8 mouse cellular contexts compared by ENCODE assay signal in genomic region chr11:4096054-4096984, GRCm38 (mm10). TPM values are rescaled to one million over a fixed set of nuclear protein-coding genes. Genes with fewer than 3 reads are reported as not detected.
A peak's percentile ranks its signal among the peaks of the same experiment; 100 is the strongest.
DNase-seq lines count a peak whose midpoint lies in the region; ATAC-seq and TF ChIP-seq lines count a peak whose summit lies in the region.

No protein-coding gene starts in this region.

- TF ChIP-seq POLR2A in bone marrow, adult 2 months (IDR thresholded peaks at IDR 0.05; ENCODE audit: borderline replicate concordance, control insufficient read depth, low read depth, low read length): peak; percentile 62
- TF ChIP-seq POLR2A in limb, embryonic 14.5 days (IDR thresholded peaks at IDR 0.05; ENCODE audit: borderline replicate concordance, extremely low read depth, insufficient read depth, insufficient read length): peak; percentile 91; the same call in 1 of the 2 replicates

- H3K4me3 ChIP-seq in bone marrow, adult 2 months (replicated peaks; ENCODE audit: control insufficient read depth, low read depth, low read length): peak overlapping the region; percentile 61
- peak overlapping the region; percentile 56 for H3K4me3 ChIP-seq in embryonic facial prominence, embryonic 15.5 days (replicated peaks)
- peak overlapping the region; percentile 53 for H3K4me3 ChIP-seq in limb, embryonic 14.5 days (replicated peaks; ENCODE audit: low read length)
- H3K4me3 ChIP-seq in midbrain, postnatal 0 days (ENCODE audit: low read depth, low read length): peak overlapping the region; percentile 56

- TF ChIP-seq CTCF in bone marrow, adult 2 months (IDR thresholded peaks at IDR 0.05; ENCODE audit: control insufficient read depth, insufficient read depth, low read length): no peak
- no peak for TF ChIP-seq CTCF in midbrain, postnatal 0 days (IDR thresholded peaks at IDR 0.05)

- peaks cover 6% of the 10 kb centered on the region; the same call in 1 of the 2 replicates for H3K36me3 ChIP-seq in embryonic facial prominence, embryonic 15.5 days
- H3K36me3 ChIP-seq in limb, embryonic 14.5 days (ENCODE audit: control insufficient read depth, insufficient read depth, low read length): no peaks in the 10 kb centered on the region
- 0 out of 2 replicates have a peak, but pooled peaks cover 3% of the 10 kb centered on the region for H3K36me3 ChIP-seq in midbrain, postnatal 0 days (ENCODE audit: insufficient read depth, low read length)

- peaks cover 4% of the 10 kb centered on the region for H3K4me1 ChIP-seq in bone marrow, adult 2 months (ENCODE audit: control insufficient read depth, insufficient read depth, low read length)
- peaks cover 25% of the 10 kb centered on the region for H3K4me1 ChIP-seq in embryonic facial prominence, embryonic 15.5 days
- peaks cover 16% of the 10 kb centered on the region for H3K4me1 ChIP-seq in limb, embryonic 14.5 days (ENCODE audit: control insufficient read depth, insufficient read depth, low read length)
- H3K4me1 ChIP-seq in midbrain, postnatal 0 days (ENCODE audit: insufficient read depth, low read length): peaks cover 3% of the 10 kb centered on the region; the same call in 1 of the 2 replicates

- no peaks in the 10 kb centered on the region for H3K27me3 ChIP-seq in embryonic facial prominence, embryonic 15.5 days
- no peaks in the 10 kb centered on the region for H3K27me3 ChIP-seq in limb, embryonic 14.5 days (ENCODE audit: control insufficient read depth, insufficient read depth, low read length)
- H3K27me3 ChIP-seq in midbrain, postnatal 0 days (ENCODE audit: insufficient read depth, low read length): no peaks in the 10 kb centered on the region

- DNase-seq in 416B (ENCODE audit: low read depth): peak; percentile 99
- DNase-seq in heart, adult 8-10 months (ENCODE audit: low spot score): peak; percentile 99
- DNase-seq in kidney, adult 9 months: peak; percentile 99
- peak; percentile 99 for DNase-seq in limb, embryonic 14.5 days (ENCODE audit: low spot score)
- peak; percentile 99 for DNase-seq in midbrain, postnatal 0 days (ENCODE audit: low spot score)
- peak; percentile 95 to 96 for DNase-seq in spleen, postnatal 14 days (ENCODE audit: low spot score in 2 of 2)

- peak overlapping the region; percentile 55 for H3K9ac ChIP-seq in embryonic facial prominence, embryonic 15.5 days
- peak overlapping the region; percentile 63 for H3K9ac ChIP-seq in limb, embryonic 14.5 days (ENCODE audit: low read depth, low read length, severe bottlenecking)
- peak overlapping the region; percentile 72 for H3K9ac ChIP-seq in midbrain, postnatal 0 days (replicated peaks; ENCODE audit: low read length, poor library complexity, severe bottlenecking)

- peak; percentile 96 for ATAC-seq in embryonic facial prominence, embryonic 15.5 days (ENCODE audit: insufficient number of reproducible peaks, low FRiP score, low TSS enrichment, low read depth)
- peak; percentile 96 for ATAC-seq in limb, embryonic 14.5 days (ENCODE audit: low FRiP score, low read depth)
- peak; percentile 94 for ATAC-seq in midbrain, postnatal 0 days (ENCODE audit: low FRiP score)

- H3K4me2 ChIP-seq in embryonic facial prominence, embryonic 15.5 days (replicated peaks): peak overlapping the region; percentile 74
- peak overlapping the region; percentile 69 for H3K4me2 ChIP-seq in limb, embryonic 14.5 days (replicated peaks; ENCODE audit: low read depth, low read length, severe bottlenecking)
- H3K4me2 ChIP-seq in midbrain, postnatal 0 days (ENCODE audit: low read depth, low read length, poor library complexity, severe bottlenecking): peak overlapping the region; percentile 82

- H3K9me3 ChIP-seq in embryonic facial prominence, embryonic 15.5 days (replicated peaks): no peaks in the 10 kb centered on the region
- no peaks in the 10 kb centered on the region for H3K9me3 ChIP-seq in limb, embryonic 14.5 days (ENCODE audit: control insufficient read depth, low read length)
- H3K9me3 ChIP-seq in midbrain, postnatal 0 days (ENCODE audit: low read length): no peaks in the 10 kb centered on the region

- peak overlapping the region; percentile 34 for H3K27ac ChIP-seq in bone marrow, adult 2 months (ENCODE audit: control insufficient read depth, insufficient read depth, low read depth, low read length, poor library complexity)
- peak overlapping the region; percentile 87 for H3K27ac ChIP-seq in embryonic facial prominence, embryonic 15.5 days (replicated peaks)
- H3K27ac ChIP-seq in limb, embryonic 14.5 days (replicated peaks; ENCODE audit: low read depth, low read length): peak overlapping the region; percentile 80
- peak overlapping the region; percentile 92 for H3K27ac ChIP-seq in midbrain, postnatal 0 days (ENCODE audit: low read depth, low read length)

- WGBS in bone marrow, adult 2 months: 4% methylated on average over 45 of the region's 45 CpGs
- WGBS in embryonic facial prominence, embryonic 15.5 days: 3% methylated on average over 45 of the region's 45 CpGs
- WGBS in limb, embryonic 14.5 days: 3% methylated on average over 45 of the region's 45 CpGs
- 3% methylated on average over 45 of the region's 45 CpGs for WGBS in midbrain, postnatal 0 days

RNA-seq across cellular contexts. Expression of gene Mtfp1, which starts 1.1 kb away (rescaled TPM):
- 9.0 and 10.3 TPM in 2 replicates for polyA plus RNA-seq in bone marrow, adult 2 months (2011; ENCODE audit: insufficient read depth, insufficient read length, low replicate concordance, missing spikeins)
- 5.6 and 5.9 TPM in 2 replicates for polyA plus RNA-seq in embryonic facial prominence, embryonic 15.5 days (2015; fragmentation: Nextera tagmentation; extraction: Ambion mirVana)
- total RNA-seq in heart, adult 8-10 months (2022): 100 to 1,000 TPM; 128 to 167 (median 148) TPM
- polyA plus RNA-seq in limb, embryonic 14.5 days (2012; rRNA removed): 4.7 and 5.9 TPM in 2 replicates
- polyA plus RNA-seq in limb, embryonic 14.5 days (2014; fragmentation: Nextera tagmentation; extraction: Ambion mirVana): 5.3 and 5.9 TPM in 2 replicates
- 13.5 and 17.7 TPM in 2 replicates for total RNA-seq in midbrain, postnatal 0 days (2014; rRNA removed)
- 15.4 and 19.6 TPM in 2 replicates for polyA plus RNA-seq in midbrain, postnatal 0 days (2015; fragmentation: Nextera tagmentation; extraction: Ambion mirVana)

RNA-seq across cellular contexts. Expression of gene Sec14l2, which starts 26.9 kb away (rescaled TPM):
- polyA plus RNA-seq in bone marrow, adult 2 months (2011; ENCODE audit: insufficient read depth, insufficient read length, low replicate concordance, missing spikeins): 15.4 and 20.3 TPM in 2 replicates
- 3.8 and 4.7 TPM in 2 replicates for polyA plus RNA-seq in embryonic facial prominence, embryonic 15.5 days (2015; fragmentation: Nextera tagmentation; extraction: Ambion mirVana)
- total RNA-seq in heart, adult 8-10 months (2022): under 1 TPM; 0.41 to 0.82 (median 0.60) TPM
- 5.1 and 5.8 TPM in 2 replicates for polyA plus RNA-seq in limb, embryonic 14.5 days (2012; rRNA removed)
- 1.4 and 1.7 TPM in 2 replicates for polyA plus RNA-seq in limb, embryonic 14.5 days (2014; fragmentation: Nextera tagmentation; extraction: Ambion mirVana)
- 8.2 and 13.2 TPM in 2 replicates for total RNA-seq in midbrain, postnatal 0 days (2014; rRNA removed)
- polyA plus RNA-seq in midbrain, postnatal 0 days (2015; fragmentation: Nextera tagmentation; extraction: Ambion mirVana): 5.5 and 6.9 TPM in 2 replicates

RNA-seq across cellular contexts. Expression of gene Sec14l3, which starts 31.7 kb away (rescaled TPM):
- not detected in 2 replicates for polyA plus RNA-seq in bone marrow, adult 2 months (2011; ENCODE audit: insufficient read depth, insufficient read length, low replicate concordance, missing spikeins)
- polyA plus RNA-seq in embryonic facial prominence, embryonic 15.5 days (2015; fragmentation: Nextera tagmentation; extraction: Ambion mirVana): 9.1 and 16.1 TPM in 2 replicates
- total RNA-seq in heart, adult 8-10 months (2022): 1 to 10 TPM in 1 of 4 experiments, not detected in 3; 1.6 TPM
- polyA plus RNA-seq in limb, embryonic 14.5 days (2012; rRNA removed): not detected in 2 replicates
- polyA plus RNA-seq in limb, embryonic 14.5 days (2014; fragmentation: Nextera tagmentation; extraction: Ambion mirVana): not detected in 2 replicates
- 1.5 and 1.8 TPM in 2 replicates for total RNA-seq in midbrain, postnatal 0 days (2014; rRNA removed)
- polyA plus RNA-seq in midbrain, postnatal 0 days (2015; fragmentation: Nextera tagmentation; extraction: Ambion mirVana): 4.3 and 5.1 TPM in 2 replicates

RNA-seq across cellular contexts. Expression of gene Rnf215, which starts 38.7 kb away (rescaled TPM):
- polyA plus RNA-seq in bone marrow, adult 2 months (2011; ENCODE audit: insufficient read depth, insufficient read length, low replicate concordance, missing spikeins): 8.5 and 10.5 TPM in 2 replicates
- polyA plus RNA-seq in embryonic facial prominence, embryonic 15.5 days (2015; fragmentation: Nextera tagmentation; extraction: Ambion mirVana): 38.2 and 39.7 TPM in 2 replicates
- 10 to 100 TPM in 3 of 4 experiments, 1 to 10 TPM in 1; 10.0 to 14.2 (median 11.2) TPM for total RNA-seq in heart, adult 8-10 months (2022)
- 57.1 and 62.6 TPM in 2 replicates for polyA plus RNA-seq in limb, embryonic 14.5 days (2012; rRNA removed)
- 40.7 and 49.8 TPM in 2 replicates for polyA plus RNA-seq in limb, embryonic 14.5 days (2014; fragmentation: Nextera tagmentation; extraction: Ambion mirVana)
- total RNA-seq in midbrain, postnatal 0 days (2014; rRNA removed): 93.8 and 112 TPM in 2 replicates
- polyA plus RNA-seq in midbrain, postnatal 0 days (2015; fragmentation: Nextera tagmentation; extraction: Ambion mirVana): 49.2 and 52.9 TPM in 2 replicates

Comparison
In these comparisons a context has a peak if more than half of its experiments do, and no peak if none do; other contexts are left out.
1. Peak in every context shown above with its lines: DNase-seq, ATAC-seq, H3K4me3 ChIP-seq and H3K27ac ChIP-seq.
2. H3K27ac ChIP-seq: peak in every context shown above with its lines; median percentile 92 in midbrain, postnatal 0 days; 87 in embryonic facial prominence, embryonic 15.5 days; 80 in limb, embryonic 14.5 days; 34 in bone marrow, adult 2 months.